Mouse (Mus musculus) thymus, adult 2 months (tissue): ENCODE measurements around the gene Dhx8.

ENCODE experiments used
- CTCF ChIP-seq: fragments of 200-500 bp; IDR thresholded peaks from 2 replicates; pipeline ENCODE4 v1.5.1; 2012; ENCODE audit warnings: mild to moderate bottlenecking, control low read depth, low read length, moderate library complexity, borderline replicate concordance; ENCODE audit not compliant: control insufficient read depth, poor library complexity, insufficient read depth; ENCODE audit errors: extremely low read depth
- POLR2A ChIP-seq: fragments of 200-500 bp; IDR thresholded peaks from 2 replicates; pipeline ENCODE4 v1.6.1; 2012; ENCODE audit warnings: mild to moderate bottlenecking, low read length, control low read depth, moderate library complexity; ENCODE audit not compliant: control insufficient read depth, poor library complexity, insufficient read depth; ENCODE audit errors: extremely low read depth

- no peak for TF ChIP-seq POLR2A
- no peak for TF ChIP-seq CTCF
Measured at GRCm38 (mm10) chr11:101708482-101708881, 24.2 kb upstream of the Dhx8 start.
